Mouse (Mus musculus) midbrain, embryonic 16.5 days (tissue): ENCODE measurements around the gene Apobec2. TPM values are rescaled to one million over a fixed set of nuclear protein-coding genes. Genes with fewer than 3 reads are reported as not detected.
A peak's percentile ranks its signal among the peaks of the same experiment; 100 is the strongest.

Experiments
- ATAC-seq: fragments of 200-750 bp; cut with Nextera tagmentation; 2 replicates; pipeline ENCODE4 v1.8.0; 2017; ENCODE audit warnings: moderate TSS enrichment
- H3K27ac ChIP-seq: fragments of 300-500 bp; sonication (generic); 2 replicates; pipeline ENCODE4 v1.5.1; 2014; ENCODE audit warnings: mild to moderate bottlenecking, low read length, mixed read lengths
- H3K27me3 ChIP-seq: fragments of 300-500 bp; sonication (generic); 2 replicates; pipeline ENCODE4 v1.6.1; 2014; ENCODE audit warnings: low read depth, low read length, mixed read lengths; ENCODE audit not compliant: control insufficient read depth, insufficient read depth
- H3K36me3 ChIP-seq: fragments of 300-500 bp; sonication (generic); 2 replicates; pipeline ENCODE4 v1.6.1; 2014; ENCODE audit warnings: mild to moderate bottlenecking, low read length, moderate library complexity, mixed read lengths; ENCODE audit not compliant: control insufficient read depth, insufficient read depth
- H3K4me1 ChIP-seq: fragments of 300-500 bp; sonication (generic); 2 replicates; pipeline ENCODE4 v1.6.1; 2014; ENCODE audit warnings: mild to moderate bottlenecking, low read length, mixed read lengths; ENCODE audit not compliant: control insufficient read depth, insufficient read depth
- H3K4me2 ChIP-seq: fragments of 300-500 bp; sonication (generic); 2 replicates; pipeline ENCODE4 v1.6.1; 2014; ENCODE audit warnings: mild to moderate bottlenecking, low read length, mixed read lengths
- H3K4me3 ChIP-seq: fragments of 300-500 bp; sonication (generic); 2 replicates; pipeline ENCODE4 v1.5.1; 2014; ENCODE audit warnings: low read depth, mild to moderate bottlenecking, low read length, moderate library complexity, mixed read lengths
- H3K9ac ChIP-seq: fragments of 300-500 bp; sonication (generic); 2 replicates; pipeline ENCODE4 v1.6.1; 2014; ENCODE audit warnings: low read depth, low read length, mixed read lengths
- H3K9me3 ChIP-seq: fragments of 300-500 bp; sonication (generic); replicated peaks from 2 replicates; pipeline ENCODE4 v1.6.1; 2014; ENCODE audit warnings: mild to moderate bottlenecking, low read length, mixed read lengths; ENCODE audit not compliant: control insufficient read depth, poor library complexity, severe bottlenecking
- WGBS: fragments of 180-500 bp; shearing (Covaris S2); extraction: QIAGEN DNeasy Blood & Tissue Kit; methylation state at CpG from one replicate; pipeline ENCODE4 v1.1.7; 2014; 5-methylcytosine and 5-hydroxymethylcytosine counted together
- polyA plus RNA-seq: library from polyadenylated mRNA; unstranded; fragments of >200 nt; fragmentation: Nextera tagmentation; extraction: Ambion mirVana; gene quantifications from 2 replicates; pipeline ENCODE4 v1.2.1, GENCODE M21; 2015

The Apobec2 gene
- polyA plus RNA-seq, 1 experiment from 2014 or later, result 0.43 TPM

DNA sequence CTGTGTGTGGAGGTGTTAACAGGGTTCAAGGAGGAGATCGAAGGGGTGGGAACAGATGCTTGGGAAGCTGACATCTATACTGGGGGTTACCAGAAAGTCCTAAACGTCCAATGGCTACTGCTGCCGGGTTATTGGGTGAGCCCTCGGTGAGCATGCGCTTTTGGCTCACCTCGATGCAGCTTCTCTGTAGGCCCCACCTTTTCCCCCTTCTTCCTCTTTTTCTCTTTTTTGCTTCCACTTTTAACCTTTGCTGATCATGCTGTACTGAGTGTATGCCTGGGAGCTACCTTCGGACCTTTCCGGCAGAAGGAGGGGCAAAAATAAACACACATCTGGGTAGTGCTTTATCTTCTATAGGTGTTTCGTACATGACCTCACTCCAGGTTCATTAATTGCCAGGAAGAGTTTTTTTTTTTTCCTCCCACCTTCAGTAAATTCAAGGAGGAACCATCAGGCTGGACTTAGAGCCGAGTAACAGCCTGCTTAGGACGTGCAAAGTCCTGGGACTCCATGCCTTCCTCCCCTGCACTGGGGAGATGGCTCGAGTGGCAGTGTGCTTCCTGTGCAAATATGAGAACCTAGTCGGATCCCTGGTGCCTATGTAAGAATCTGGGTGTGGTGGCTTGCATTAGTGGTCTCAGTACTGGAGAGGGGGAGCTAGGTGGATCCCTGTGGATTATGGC lies 25.4 kb upstream of the Apobec2 start:
- Histone ChIP-seq H3K9ac (no peak overlapping the region), H3K27me3 (no peaks in the 10 kb centered on the region), H3K36me3 (no peaks in the 10 kb centered on the region), H3K4me3 (no peak overlapping the region), H3K4me2 (no peak overlapping the region), H3K27ac (no peak overlapping the region), H3K9me3 (no peaks in the 10 kb centered on the region), H3K4me1 (no peaks in the 10 kb centered on the region)
- WGBS, result 89% methylated on average over 13 of the region's 13 CpGs
- no peak for ATAC-seq

DNA sequence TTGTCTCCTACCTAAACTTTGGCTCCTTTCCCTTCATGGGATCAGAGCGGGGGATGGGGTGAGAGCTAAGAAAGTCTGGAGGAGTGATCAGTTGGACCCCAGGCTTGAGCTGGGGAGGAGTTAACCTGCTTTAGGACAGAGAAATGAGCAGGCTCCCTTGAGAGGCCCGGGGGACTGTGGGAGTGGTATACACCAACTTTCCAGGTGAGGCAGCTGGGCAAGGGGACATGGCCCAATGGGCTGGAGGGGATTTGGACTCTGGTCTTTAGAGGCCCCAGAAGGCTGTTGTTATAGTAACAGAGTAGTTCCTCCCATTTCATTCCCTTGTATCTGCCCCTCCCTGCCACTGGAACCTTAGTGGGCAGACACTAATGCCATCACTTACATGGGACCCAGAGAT lies 23.2 kb upstream of the Apobec2 start:
- Histone ChIP-seq H3K36me3 (no peaks in the 10 kb centered on the region), H3K9me3 (no peaks in the 10 kb centered on the region), H3K9ac (no peak overlapping the region), H3K27me3 (no peaks in the 10 kb centered on the region), H3K27ac (no peak overlapping the region), H3K4me3 (no peak overlapping the region), H3K4me2 (no peak overlapping the region), H3K4me1 (no peaks in the 10 kb centered on the region)
- 89% methylated on average over 2 of the region's 2 CpGs for WGBS
- no peak for ATAC-seq

DNA sequence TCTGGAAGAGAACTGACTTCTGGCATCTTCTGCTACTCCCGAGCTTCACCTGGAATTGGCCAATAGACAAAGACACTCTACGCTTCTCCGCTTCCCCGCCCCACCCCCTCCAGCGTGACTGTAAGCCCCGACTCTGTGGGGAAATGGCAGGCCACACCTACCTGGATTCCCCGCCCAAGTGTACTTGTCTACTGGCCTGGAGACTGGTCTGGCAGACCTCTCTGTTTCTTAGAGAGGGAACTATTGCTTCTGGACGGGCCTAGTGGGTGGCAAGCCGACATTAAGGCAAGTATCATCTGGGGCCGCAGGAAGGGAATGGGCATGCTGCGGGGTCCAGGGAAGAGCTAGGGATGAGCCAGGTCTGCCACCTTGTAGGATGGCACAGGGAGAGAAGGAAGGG lies 22.0 kb upstream of the Apobec2 start, which contains the start of gene Unc5cl:
Gene Unc5cl, plus strand, starts transcription at position 214 of the 400 bp plus-strand sequence.
- no peaks in the 10 kb centered on the region for H3K36me3 ChIP-seq
- no peaks in the 10 kb centered on the region for H3K4me1 ChIP-seq
- no peak within 1 kb of the TSS for H3K4me3 ChIP-seq
- H3K27ac ChIP-seq, result no peak within 1 kb of the TSS
- no peak within 1 kb of the TSS for H3K9ac ChIP-seq
- ATAC-seq, result no peak
- H3K4me2 ChIP-seq, result no peak within 1 kb of the TSS
- 66% methylated on average over 11 of the region's 11 CpGs for WGBS
- H3K27me3 ChIP-seq, result no peaks in the 10 kb centered on the region
- H3K9me3 ChIP-seq, result no peaks in the 10 kb centered on the region

DNA sequence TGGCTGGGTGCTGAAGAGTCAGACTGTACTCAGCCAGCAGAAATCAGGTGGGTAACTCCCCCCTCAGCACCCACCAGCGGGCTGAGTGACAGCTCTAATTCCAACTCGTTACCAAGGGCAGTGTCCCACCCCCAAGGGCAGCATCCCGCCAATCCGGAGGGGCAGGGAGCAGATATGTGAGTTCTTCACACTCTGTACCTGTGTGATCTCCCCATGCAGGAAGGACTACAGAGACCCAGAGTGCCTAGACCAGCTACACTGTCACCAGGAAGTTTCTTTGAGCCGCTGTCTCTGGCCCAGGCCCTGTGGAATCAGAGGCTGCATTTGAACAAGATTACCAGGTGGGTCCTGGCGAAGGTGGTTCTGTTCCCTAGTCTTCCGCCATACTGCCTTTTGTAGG lies 21.5 kb upstream of the Apobec2 start:
- H3K4me3 ChIP-seq, result no peak overlapping the region
- no peaks in the 10 kb centered on the region for H3K9me3 ChIP-seq
- ATAC-seq, result no peak
- no peaks in the 10 kb centered on the region for H3K36me3 ChIP-seq
- H3K4me2 ChIP-seq, result no peak overlapping the region
- WGBS, result 54% methylated on average over 7 of the region's 7 CpGs
- no peaks in the 10 kb centered on the region for H3K27me3 ChIP-seq
- H3K27ac ChIP-seq, result no peak overlapping the region
- H3K4me1 ChIP-seq, result no peaks in the 10 kb centered on the region
- H3K9ac ChIP-seq, result no peak overlapping the region

DNA sequence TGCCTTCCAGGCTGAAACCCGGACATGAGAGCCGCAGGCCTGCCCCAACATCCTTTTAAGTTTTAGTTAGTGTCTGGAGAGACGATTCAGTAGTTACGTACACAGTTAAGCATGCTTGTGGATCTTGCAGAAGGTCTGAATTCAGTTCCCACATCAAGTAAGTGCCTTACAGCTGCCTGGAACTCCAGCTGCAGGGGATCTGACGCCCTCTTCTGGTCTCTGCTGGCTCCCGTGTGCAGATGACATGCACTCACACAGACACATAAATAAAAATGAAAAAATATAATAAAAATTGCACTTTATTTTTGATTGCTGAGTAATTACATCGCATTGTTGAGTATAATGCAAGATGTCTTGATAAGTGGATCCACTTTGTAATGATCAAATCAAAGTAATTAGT lies 20.8 kb upstream of the Apobec2 start:
- Histone ChIP-seq H3K4me3 (no peak overlapping the region), H3K9ac (no peak overlapping the region), H3K27ac (no peak overlapping the region), H3K9me3 (no peaks in the 10 kb centered on the region), H3K27me3 (no peaks in the 10 kb centered on the region), H3K4me1 (no peaks in the 10 kb centered on the region), H3K4me2 (no peak overlapping the region), H3K36me3 (no peaks in the 10 kb centered on the region)
- ATAC-seq, result no peak
- 75% methylated on average over 7 of the region's 7 CpGs for WGBS

DNA sequence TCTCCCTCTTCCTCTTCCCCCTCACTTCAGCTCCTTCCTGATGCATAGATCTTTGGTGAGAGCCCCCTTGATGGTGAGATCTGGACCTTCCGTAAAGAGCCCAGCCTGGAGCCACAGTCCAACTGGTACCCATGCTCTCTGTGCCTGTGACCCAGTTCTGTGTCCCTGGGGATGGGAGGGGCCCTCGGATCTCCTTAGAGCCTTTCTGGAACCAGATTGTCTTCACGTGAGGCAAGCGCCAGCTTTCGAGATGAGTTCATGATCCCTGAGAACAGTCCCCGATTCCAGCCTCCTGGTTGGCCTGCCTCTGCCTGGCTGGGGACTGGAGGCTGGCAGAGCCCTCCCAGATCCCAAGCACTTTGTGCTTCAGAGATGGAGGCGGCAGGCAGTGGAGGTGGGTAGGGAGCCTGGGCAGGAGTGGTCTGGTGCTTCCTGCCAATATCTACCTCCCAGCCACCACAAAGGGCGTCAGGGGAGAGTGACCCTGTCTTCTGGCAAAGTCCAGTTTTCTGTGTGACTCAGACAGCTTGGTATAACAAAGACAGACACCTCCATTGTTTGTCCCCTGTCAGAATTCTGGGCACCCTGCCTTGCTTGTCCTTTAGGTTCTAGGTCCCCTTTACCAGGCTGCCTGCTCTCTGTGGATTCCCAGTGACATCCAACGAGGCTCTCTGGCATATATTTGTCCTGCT lies 19.2 kb upstream of the Apobec2 start:
- Histone ChIP-seq H3K9me3 (no peaks in the 10 kb centered on the region), H3K4me1 (no peaks in the 10 kb centered on the region), H3K36me3 (no peaks in the 10 kb centered on the region), H3K9ac (no peak overlapping the region), H3K4me2 (no peak overlapping the region), H3K4me3 (no peak overlapping the region), H3K27me3 (no peaks in the 10 kb centered on the region), H3K27ac (0 out of 2 replicates have a peak overlapping the region, but pooled peaks have one; percentile 9)
- ATAC-seq, result no peak
- WGBS, result 59% methylated on average over 9 of the region's 9 CpGs

DNA sequence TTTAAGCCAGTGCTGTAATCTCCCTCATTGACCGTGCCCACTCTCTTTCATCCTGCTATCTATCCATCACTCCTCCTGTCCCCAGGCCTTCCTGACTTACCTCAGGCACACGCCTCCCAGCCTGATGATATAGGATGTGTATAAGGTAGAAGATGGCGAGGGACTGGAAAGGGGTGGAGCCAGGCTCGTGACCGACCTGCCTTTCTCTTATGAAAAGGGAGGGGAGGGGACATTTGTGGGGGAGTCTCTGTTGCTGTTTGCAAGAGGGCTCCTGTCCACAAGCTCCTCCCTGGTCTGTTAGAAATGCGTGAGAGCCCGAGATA lies 18.6 kb upstream of the Apobec2 start, which contains the start of gene Tspo2:
Gene Tspo2, minus strand, starts transcription at position 170 of the 323 bp plus-strand sequence.
- H3K9me3 ChIP-seq, result no peaks in the 10 kb centered on the region
- no peak within 1 kb of the TSS for H3K4me3 ChIP-seq
- no peaks in the 10 kb centered on the region for H3K36me3 ChIP-seq
- H3K4me1 ChIP-seq, result no peaks in the 10 kb centered on the region
- no peak within 1 kb of the TSS for H3K9ac ChIP-seq
- ATAC-seq, result no peak
- WGBS, result 70% methylated on average over 7 of the region's 7 CpGs
- H3K27ac ChIP-seq, result 0 out of 2 replicates have a peak within 1 kb of the TSS, but pooled peaks have one; percentile 9
- H3K27me3 ChIP-seq, result no peaks in the 10 kb centered on the region
- peak within 1 kb of the TSS; percentile 14; the same call in 1 of the 2 replicates for H3K4me2 ChIP-seq

DNA sequence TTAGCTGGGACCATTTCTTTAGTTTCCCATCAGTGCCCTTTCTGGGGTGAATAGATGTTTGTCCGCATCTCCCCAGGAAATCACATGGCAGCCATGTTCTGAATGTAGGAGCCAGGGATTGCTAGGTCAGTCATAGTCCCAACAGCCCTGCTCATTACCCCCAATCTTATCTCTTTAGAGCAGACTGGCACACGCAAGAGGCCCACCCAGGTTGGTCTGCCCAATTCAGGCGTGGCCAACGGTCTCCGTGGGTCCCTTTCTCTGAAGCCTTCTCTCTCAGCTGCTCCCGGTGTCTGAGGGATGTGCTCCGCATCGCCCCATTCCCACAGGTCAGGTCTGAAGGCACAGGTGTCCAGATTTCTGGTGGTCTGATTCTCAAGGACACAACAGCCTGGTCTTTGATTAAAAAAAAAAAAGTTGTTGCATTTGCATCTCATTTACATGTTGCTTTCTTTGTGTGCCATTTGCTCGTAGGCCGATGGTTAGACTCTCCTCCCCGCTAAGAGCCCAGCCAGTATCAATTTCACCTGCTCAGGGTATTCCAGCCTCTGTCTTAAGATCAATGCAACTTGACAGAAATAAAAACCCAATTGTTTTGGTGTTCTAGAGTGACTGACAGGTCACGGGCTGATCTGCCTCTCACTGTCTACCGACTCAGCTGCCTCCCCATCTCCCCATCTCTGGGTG lies 18.1 kb upstream of the Apobec2 start:
- H3K4me3 ChIP-seq, result no peak overlapping the region
- no peak for ATAC-seq
- WGBS, result 67% methylated on average over 13 of the region's 13 CpGs

DNA sequence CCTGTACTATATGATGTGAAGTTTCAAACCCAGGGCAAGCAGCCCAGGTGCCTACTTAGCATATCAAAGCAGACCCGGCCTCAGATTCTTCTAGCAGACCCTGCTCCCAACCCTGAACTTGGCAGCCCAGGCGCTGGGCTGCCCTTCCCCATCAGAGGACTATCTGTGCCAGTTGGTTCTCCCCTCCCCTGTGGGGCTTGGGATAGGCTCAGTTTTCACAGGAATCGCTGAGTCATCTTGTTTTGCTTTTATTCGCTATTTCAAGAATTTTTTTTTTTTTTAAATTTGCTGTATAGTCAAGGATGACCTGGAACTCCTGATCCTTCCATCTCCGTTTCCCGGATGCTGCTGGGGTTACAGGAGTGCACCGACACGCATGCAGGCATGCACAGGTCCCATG lies 14.9 kb upstream of the Apobec2 start:
- ATAC-seq, result no peak
- H3K4me1 ChIP-seq, result no peaks in the 10 kb centered on the region
- no peaks in the 10 kb centered on the region for H3K36me3 ChIP-seq
- no peaks in the 10 kb centered on the region for H3K9me3 ChIP-seq
- no peak overlapping the region for H3K27ac ChIP-seq
- no peaks in the 10 kb centered on the region for H3K27me3 ChIP-seq
- H3K4me2 ChIP-seq, result no peak overlapping the region
- no peak overlapping the region for H3K9ac ChIP-seq
- no peak overlapping the region for H3K4me3 ChIP-seq
- WGBS, result 75% methylated on average over 8 of the region's 8 CpGs

More for the DNA sequence above, 18.1 kb upstream of the Apobec2 start:
- H3K9me3 ChIP-seq, result no peaks in the 10 kb centered on the region
- no peak overlapping the region for H3K9ac ChIP-seq
- peak overlapping the region; percentile 14; the same call in 1 of the 2 replicates for H3K4me2 ChIP-seq
- no peaks in the 10 kb centered on the region for H3K27me3 ChIP-seq
- no peak overlapping the region for H3K27ac ChIP-seq
- no peaks in the 10 kb centered on the region for H3K36me3 ChIP-seq
- H3K4me1 ChIP-seq, result no peaks in the 10 kb centered on the region
